Mouse (Mus musculus): ENCODE data around the gene 2610528J11Rik. TPM values are rescaled to one million over a fixed set of nuclear protein-coding genes. Genes with fewer than 3 reads are reported as not detected.
"Not testable (repeated sequence)": the region's sequence is repeated elsewhere in the genome, so short reads cannot be mapped to it uniquely, and the experiment has no call there.

Gene 2610528J11Rik
- not detected for total RNA-seq (2021)
- long read RNA-seq, experiment 1 = 0 reads
- long read RNA-seq, experiment 2 = 0 reads

DNA sequence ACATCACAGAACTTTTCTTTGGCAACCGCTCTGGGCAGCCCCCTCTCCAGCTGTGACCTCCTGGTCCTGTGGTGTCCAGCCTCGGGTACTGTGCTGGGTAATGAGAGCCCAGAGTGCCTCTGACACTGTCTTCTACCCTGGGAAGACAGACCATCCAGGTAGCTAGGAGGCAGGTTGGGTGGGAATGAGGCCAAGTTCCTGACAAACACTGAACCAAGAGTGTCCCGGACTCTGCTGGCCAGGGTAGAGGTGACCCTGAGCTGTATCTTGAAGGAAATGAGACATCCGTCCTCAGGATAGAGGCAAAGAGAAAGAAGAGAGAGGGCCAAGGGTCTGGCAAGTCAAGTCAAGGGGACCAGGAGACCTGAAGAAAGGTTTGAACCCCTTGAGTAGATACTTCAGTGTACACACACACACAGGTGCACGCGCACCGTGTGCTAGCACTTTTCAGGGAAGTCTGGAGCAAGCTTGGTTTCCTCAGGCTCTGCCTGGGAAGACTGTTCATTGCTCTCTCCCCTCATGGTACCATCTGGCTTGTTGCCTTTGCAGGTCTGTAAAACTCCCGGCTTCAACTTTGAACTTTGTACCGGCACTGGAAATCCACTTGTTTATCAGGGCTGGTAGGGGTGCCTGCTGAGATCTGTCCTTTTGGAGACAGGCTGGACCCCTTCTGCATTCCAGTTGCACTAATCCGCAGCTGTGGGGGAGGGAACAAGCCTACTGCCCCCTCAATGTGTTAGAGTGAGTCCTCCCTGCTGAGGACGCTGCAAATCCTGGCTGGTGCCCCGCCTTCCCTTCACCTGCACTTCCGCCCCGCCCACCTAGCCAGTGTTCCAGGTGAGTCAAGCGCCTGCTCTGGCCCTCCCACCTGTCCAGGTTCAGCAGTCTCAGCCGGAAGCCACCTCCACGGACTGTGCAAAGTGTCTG, at the start of gene 2610528J11Rik:
TSS of gene 2610528J11Rik (plus strand) at position 592 of the 927 bp plus-strand sequence.
- intact Hi-C loops (cut with DNase I) = no loop called here
- no peak for DNase-seq

GRCm38 (mm10) chr4:118489717-118490132, 37.1 kb upstream of the 2610528J11Rik start, which contains the start of gene Tie1:
Tie1 (minus strand) TSS chr4:118490061.
- DNase-seq = peak; percentile 29 to 33
- intact Hi-C loops (cut with DNase I) = no loop called here

GRCm38 (mm10) chr4:118490461-118490860, 36.3 kb upstream of the 2610528J11Rik start:
- no peak for DNase-seq
- intact Hi-C loops (cut with DNase I) = no loop called here

- intact Hi-C loops (cut with DNase I) = no loop called here
Measured at GRCm38 (mm10) chr4:118500171-118500724, 26.6 kb upstream of the 2610528J11Rik start.

GRCm38 (mm10) chr4:118500792-118501191, 26.0 kb upstream of the 2610528J11Rik start:
- intact Hi-C loops (cut with DNase I) = no loop called here
- DNase-seq = no peak

More at GRCm38 (mm10) chr4:118500171-118500724, 26.6 kb upstream of the 2610528J11Rik start:
- DNase-seq = no peak

DNA sequence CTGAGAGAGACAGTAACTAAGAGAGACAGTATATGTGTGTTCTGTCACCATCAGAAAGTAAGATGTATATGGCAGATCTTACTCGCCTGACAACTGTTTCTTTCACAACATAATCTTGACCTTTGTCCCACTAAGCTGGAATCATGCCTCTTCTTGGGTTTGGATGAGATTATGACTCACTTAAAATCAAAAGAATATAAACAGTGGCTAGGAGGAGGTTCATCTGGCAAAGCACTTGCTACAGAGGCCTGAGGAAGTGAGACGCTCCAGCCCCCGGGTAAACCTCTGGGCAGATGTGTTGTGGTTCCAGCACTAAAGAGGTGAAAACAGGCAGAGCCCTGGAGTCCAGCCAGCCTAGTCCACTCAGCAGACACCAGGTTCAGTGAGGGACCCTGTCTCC, 21.2 kb upstream of the 2610528J11Rik start:
- intact Hi-C loops (cut with DNase I) = no loop called here
- DNase-seq = no peak

GRCm38 (mm10) chr4:118507171-118507570, 19.6 kb upstream of the 2610528J11Rik start:
- intact Hi-C loops (cut with DNase I); DNase-seq: not testable (repeated sequence)

DNA sequence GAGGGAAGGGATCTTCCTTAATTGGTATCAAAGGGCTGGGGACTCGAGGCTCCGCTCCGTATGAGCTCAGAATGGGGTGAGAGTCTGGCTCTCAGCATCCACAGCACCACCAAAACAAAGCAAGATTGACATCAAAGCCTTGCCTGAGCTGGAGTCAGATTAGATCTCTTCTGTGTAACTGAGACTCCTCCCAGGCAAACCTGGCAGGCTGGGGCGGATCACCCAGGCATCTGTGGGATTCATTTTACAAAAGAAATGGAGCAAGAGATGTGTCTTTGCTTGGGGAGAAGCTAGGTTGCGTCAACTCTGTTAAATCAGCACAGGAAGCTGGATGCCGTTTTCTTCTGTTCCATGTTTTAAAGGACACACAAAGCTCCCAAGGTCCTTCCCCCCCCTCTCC, 17.7 kb upstream of the 2610528J11Rik start:
- intact Hi-C loops (cut with DNase I) = loop anchor here (2.0 kb wide), 1 partner anchor 48 kb away; no protein-coding TSS in a partner anchor
- no peak for DNase-seq

GRCm38 (mm10) chr4:118516699-118517496, 9.9 kb upstream of the 2610528J11Rik start:
- no peak for DNase-seq
- intact Hi-C loops (cut with DNase I) = no loop called here

DNA sequence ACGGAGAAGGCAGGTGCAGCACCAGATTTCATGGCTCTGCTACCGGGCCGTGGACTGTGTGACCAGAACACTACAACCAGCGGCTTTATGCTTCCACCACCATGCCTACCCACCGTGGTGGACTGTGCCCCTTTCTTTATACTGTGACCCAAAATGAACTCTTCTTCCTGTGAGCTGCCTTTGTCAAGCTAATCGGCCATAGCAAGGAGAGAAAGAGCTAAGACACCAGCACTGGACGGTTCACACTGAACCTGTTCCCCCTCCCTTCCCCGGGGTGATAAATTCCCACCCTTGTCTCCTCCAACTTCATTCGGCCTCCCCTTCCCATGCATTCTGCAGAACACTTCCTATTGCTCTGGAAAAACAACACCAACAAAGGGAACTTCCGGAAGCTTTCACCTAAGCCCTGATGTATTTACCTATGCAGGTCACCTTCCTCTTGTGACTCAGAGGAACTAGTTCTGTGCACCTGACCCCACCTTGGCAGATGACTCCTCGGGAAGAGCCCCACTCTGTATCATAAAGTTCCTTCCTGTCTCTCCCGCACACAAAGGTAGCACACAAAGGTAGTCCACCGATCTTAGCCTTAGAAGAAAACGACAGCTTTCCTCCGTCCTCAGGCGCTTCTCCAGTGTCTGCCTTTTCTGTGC, 9.2 kb upstream of the 2610528J11Rik start:
- DNase-seq = no peak
- intact Hi-C loops (cut with DNase I) = no loop called here

- intact Hi-C loops (cut with DNase I) = no loop called here
- no peak for DNase-seq
Measured at GRCm38 (mm10) chr4:118518208-118518607, 8.6 kb upstream of the 2610528J11Rik start.

- intact Hi-C loops (cut with DNase I) = no loop called here
Measured at GRCm38 (mm10) chr4:118522248-118522647, 4.6 kb upstream of the 2610528J11Rik start.

GRCm38 (mm10) chr4:118523976-118524375, 2.8 kb upstream of the 2610528J11Rik start:
- intact Hi-C loops (cut with DNase I) = no loop called here
- no peak for DNase-seq

More at GRCm38 (mm10) chr4:118522248-118522647, 4.6 kb upstream of the 2610528J11Rik start:
- DNase-seq = no peak

DNA sequence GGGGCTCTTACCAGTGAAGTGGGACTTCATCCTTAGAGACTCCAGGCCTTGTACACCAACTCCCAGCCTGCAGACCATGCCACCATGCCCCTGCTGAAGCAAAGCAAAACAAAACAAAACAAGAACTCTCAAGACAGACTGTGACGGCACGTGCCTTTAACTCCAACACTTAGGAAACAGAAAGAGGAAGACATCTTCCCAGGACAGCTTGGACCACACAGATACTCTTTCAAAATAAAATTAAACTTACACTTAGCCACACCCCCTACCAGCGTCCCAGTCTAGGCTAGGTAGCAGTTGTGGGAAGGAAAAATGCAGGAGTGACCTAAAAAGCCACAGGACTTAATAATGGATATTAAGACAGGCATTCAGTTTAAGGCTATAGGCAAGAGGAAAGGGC, 1.0 kb upstream of the 2610528J11Rik start:
- no peak for DNase-seq
- intact Hi-C loops (cut with DNase I) = no loop called here

DNA sequence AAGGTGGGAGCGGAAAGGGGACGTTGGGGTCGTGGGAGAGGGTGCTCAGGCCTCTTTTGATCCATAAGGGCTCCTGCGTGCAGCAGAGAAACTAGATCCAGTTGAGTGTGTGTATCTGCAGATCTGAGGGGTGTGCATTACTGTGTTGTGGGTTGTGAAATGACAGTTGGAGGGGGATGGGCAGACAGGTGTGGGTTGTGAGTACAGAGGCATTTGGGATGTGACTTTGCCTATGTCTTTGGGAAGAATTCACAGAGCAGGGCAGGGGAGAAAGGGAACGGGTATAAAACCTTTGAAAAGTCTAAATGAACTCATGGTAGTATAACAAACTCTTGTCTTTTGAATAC, 509 bp downstream of the 2610528J11Rik start:
- intact Hi-C loops (cut with DNase I) = no loop called here
- DNase-seq = no peak

DNA sequence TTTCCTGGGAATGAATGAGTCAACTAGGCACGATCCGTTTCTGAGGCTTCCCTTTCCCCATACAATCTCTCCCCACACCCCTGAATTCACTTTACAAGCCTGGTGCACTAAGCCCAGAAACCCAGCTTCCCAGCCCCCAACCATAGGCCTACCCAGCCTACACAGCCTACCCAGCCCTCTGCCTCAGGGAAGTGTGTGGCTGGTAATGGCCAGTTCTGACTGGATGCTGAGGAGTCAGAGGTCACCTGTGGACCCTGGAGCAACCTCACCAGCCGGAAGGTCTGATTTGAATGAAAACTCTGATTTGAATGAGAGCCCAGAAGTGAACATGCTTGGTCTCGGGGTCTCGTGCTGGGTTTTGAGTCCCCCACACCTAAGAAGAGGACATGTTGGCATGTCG, 921 bp downstream of the 2610528J11Rik start:
- intact Hi-C loops (cut with DNase I) = no loop called here
- no peak for DNase-seq

DNA sequence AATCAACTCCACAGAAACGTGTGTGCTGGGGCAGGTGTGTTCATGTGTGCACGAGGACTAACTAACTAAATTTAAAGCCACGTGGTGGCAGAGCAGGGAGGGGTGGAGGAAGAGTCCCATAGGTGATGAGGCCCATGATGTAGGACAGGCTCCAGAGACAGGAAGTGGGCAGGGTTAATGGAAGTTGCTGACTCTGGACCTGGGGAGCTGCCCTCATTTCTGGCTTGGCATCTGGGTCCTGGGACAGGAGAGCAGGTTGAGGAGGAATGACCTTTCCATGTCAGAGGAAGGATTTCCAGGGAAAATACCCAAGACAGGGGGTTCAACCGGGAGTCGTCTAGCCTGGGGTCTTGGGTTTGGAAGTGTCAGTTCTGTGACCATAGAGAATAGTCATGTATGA, 5.9 kb downstream of the 2610528J11Rik start:
- intact Hi-C loops (cut with DNase I) = no loop called here
- no peak for DNase-seq

DNA sequence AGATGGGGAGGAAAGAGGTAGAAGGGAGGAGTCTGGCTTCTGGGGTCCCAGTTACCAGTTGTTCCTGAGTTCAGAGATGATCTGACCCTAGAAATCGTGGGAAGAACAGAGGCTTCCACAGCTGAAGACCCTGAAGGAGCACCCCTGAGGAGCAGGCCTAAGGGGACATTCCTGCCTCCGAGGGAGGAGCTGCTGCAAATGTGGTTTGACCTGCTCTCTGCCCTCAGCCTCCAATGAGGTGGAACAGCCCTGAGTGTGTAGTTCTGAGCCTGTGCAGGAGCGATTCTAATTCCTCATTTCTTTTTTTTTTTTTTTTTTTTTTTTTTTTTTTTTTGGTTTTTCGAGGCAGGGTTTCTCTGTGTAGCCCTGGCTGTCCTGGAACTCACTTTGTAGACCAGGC, 6.4 kb downstream of the 2610528J11Rik start:
- intact Hi-C loops (cut with DNase I) = no loop called here
- DNase-seq = no peak

DNA sequence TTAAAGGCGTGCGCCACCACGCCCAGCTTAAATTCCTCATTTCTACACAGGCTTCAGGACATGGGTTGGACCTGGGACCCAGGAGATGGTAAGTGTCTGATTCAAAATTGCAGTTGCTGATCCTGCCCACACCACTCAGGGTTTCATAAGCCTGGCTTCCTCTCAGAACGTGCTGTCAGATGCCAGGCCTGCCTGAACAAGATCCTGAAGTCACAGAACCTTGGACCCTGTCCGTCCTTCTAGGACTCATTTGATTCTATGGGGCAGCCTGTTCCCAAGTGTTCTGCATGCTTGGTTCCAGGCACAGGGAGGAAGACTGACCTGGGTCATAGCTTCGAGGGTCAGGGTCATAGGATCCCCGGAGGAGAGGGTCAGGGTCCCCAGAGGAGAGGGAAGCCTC, 6.8 kb downstream of the 2610528J11Rik start:
- intact Hi-C loops (cut with DNase I) = no loop called here
- DNase-seq = no peak

- no peak for DNase-seq
- intact Hi-C loops (cut with DNase I) = no loop called here
Measured at GRCm38 (mm10) chr4:118535610-118536009, 8.8 kb downstream of the 2610528J11Rik start.
